Mouse (Mus musculus): Measurements from ENCODE around the gene Noto. TPM values are rescaled to one million over a fixed set of nuclear protein-coding genes. Genes with fewer than 3 reads are reported as not detected.

Noto gene
- total RNA-seq (2023): not detected

GRCm38 (mm10) chr6:85423836-85424379 is at the start of gene Noto:
Noto (plus strand) TSS chr6:85423886.

GRCm38 (mm10) chr6:85373951-85374733 is 49.5 kb upstream of the Noto start, which contains the start of gene Rab11fip5:
Rab11fip5 (minus strand) TSS chr6:85374634.

DNA sequence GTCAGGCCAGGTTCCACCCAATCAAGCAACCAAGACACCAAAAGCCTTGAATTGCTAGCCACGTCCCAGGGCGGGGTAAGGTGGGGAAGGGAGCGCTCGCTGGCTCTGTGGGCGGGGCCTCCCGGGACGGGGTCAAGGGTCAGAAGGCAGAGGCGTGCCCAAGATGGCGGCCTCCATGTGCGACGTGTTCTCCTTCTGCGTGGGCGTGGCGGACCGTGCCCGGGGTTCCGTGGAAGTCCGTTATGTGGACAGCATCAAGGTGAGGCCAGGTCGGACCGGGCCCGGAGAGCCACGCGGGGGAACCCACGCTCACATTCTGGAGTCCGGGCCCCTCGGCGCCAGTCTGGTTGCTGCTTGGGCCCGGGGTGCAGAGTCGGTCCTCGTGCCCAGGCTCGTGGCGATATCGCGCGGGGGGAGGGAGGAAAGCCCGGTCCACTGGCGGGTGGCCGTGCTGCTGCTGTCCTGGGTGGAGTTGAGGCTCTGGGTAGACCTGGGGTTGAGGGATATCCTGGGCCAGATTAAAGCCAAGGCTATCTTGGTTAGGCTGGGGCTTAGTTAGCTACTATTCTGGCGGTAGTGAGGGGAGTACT is 8.3 kb downstream of the Noto start, which contains the start of gene Smyd5:
Gene Smyd5, plus strand, starts transcription at position 148 of the 590 bp plus-strand sequence.

GRCm38 (mm10) chr6:85450697-85451663 is 27.3 kb downstream of the Noto start, which contains the start of gene Cct7:
Cct7 (plus strand) TSS chr6:85451514.

GRCm38 (mm10) chr6:85451664-85452410 is 28.2 kb downstream of the Noto start, which contains the start of gene Pradc1:
Pradc1 (minus strand) TSS chr6:85451970.

Other genes with a start within 250 kb of the Noto start
- not detected for gene Emx1, start 236.4 kb upstream of the Noto start, total RNA-seq (2023)
- 100 to 1,000 TPM in 1 of 2 experiments, 10 to 100 TPM in 1; 88.0 to 111 TPM for gene Sfxn5, start 90.5 kb upstream of the Noto start, total RNA-seq (2023)
- gene Rab11fip5, start 49.3 kb upstream of the Noto start, total RNA-seq (2023): 10 to 100 TPM; 17.1 to 18.5 TPM
- gene Smyd5, start 8.1 kb downstream of the Noto start, total RNA-seq (2023): 10 to 100 TPM; 10.0 to 10.1 TPM
- gene Cct7, start 27.6 kb downstream of the Noto start, total RNA-seq (2023): 10 to 100 TPM; 88.7 to 94.7 TPM
- gene Pradc1, start 28.1 kb downstream of the Noto start, total RNA-seq (2023): 10 to 100 TPM; 16.2 to 17.6 TPM
- not detected for gene Fbxo41, start 79.1 kb downstream of the Noto start, total RNA-seq (2023)
- gene Egr4, start 89.7 kb downstream of the Noto start, total RNA-seq (2023): not detected
- 1 to 10 TPM; 7.9 to 8.1 TPM for gene Alms1, start 163.6 kb downstream of the Noto start, total RNA-seq (2023)

All from neutrophil, adult 59 days (primary cell).